Mouse (Mus musculus) liver, embryonic 14.5 days (tissue): ENCODE measurements around the gene Gfi1.

Source experiments
- CTCF ChIP-seq: IDR thresholded peaks from 2 replicates; pipeline ENCODE4 v1.5.1; 2016; ENCODE audit warnings: antibody characterized with exemption, low read depth, control low read depth
- EP300 ChIP-seq: IDR thresholded peaks from 2 replicates; pipeline ENCODE4 v1.6.1; 2016; ENCODE audit warnings: antibody characterized with exemption, low read depth

DNA sequence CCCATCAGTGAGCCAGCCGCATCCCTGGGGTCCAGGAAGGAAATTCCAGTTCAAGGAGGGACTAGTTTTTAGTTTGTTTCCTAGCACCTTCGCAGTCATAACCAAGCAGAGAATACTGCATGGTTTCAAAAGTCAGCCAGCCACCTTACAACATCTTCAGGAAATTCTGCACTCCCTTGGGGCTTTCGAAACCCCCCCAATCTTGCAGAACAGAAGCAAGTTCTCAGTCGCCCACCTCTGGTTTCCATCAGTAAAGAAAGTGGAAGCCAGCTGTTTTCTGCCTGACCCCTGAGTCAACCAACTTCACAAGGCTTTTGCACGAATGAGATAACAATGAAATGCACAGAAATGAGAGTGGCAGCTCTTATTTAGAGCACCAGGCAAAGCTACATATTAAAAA is 47.4 kb downstream of the Gfi1 start:
- TF ChIP-seq CTCF (no peak), EP300 (no peak)
